Mouse (Mus musculus) lung, postnatal 36 days (tissue): Measurements from ENCODE around the gene Vpreb3.
"Not testable (repeated sequence)": the region's sequence is repeated elsewhere in the genome, so short reads cannot be mapped to it uniquely, and the experiment has no call there.

ENCODE experiments used
- DNase-seq: peaks from one replicate; pipeline ENCODE4 v3.0.0; 2022; ENCODE audit warnings: mixed read lengths

Vpreb3 gene

GRCm38 (mm10) chr10:75978119-75978834 is 35.4 kb downstream of the Vpreb3 start:
- DNase-seq = no peak

GRCm38 (mm10) chr10:75978835-75979157 is 35.9 kb downstream of the Vpreb3 start:
- no peak for DNase-seq

GRCm38 (mm10) chr10:75979432-75979831 is 36.6 kb downstream of the Vpreb3 start:
- DNase-seq = no peak

- no peak for DNase-seq
Observed at GRCm38 (mm10) chr10:75990430-75991042, 47.7 kb downstream of the Vpreb3 start.

- no peak for DNase-seq
Observed at GRCm38 (mm10) chr10:75993616-75994240, 50.9 kb downstream of the Vpreb3 start.

- DNase-seq = not testable (repeated sequence)
Observed at GRCm38 (mm10) chr10:75994531-75995210, 51.8 kb downstream of the Vpreb3 start.

- DNase-seq = no peak
Observed at GRCm38 (mm10) chr10:75995463-75995862, 52.6 kb downstream of the Vpreb3 start.

GRCm38 (mm10) chr10:75996315-75996714 is 53.5 kb downstream of the Vpreb3 start:
- DNase-seq = no peak
